Mouse (Mus musculus) limb, embryonic 11.5 days (tissue): ENCODE measurements around the gene Golt1b. TPM values are rescaled to one million over a fixed set of nuclear protein-coding genes. Genes with fewer than 3 reads are reported as not detected.

ENCODE experiments used
- ATAC-seq: fragments of 200-750 bp; cut with Nextera tagmentation; 2 replicates; pipeline ENCODE4 v1.8.0; 2017; ENCODE audit warnings: low read depth; ENCODE audit not compliant: insufficient number of reproducible peaks, low FRiP score, low TSS enrichment
- DNase-seq: peaks from one replicate; pipeline ENCODE4 v3.0.0-alpha.2; 2015; ENCODE audit warnings: low spot score
- H3K27ac ChIP-seq: fragments of 300-500 bp; sonication (generic); replicated peaks from 2 replicates; pipeline ENCODE4 v1.5.1; 2014; ENCODE audit warnings: low read depth, mild to moderate bottlenecking, low read length
- H3K27me3 ChIP-seq: fragments of 300-500 bp; sonication (generic); 2 replicates; pipeline ENCODE4 v1.6.1; 2014; ENCODE audit warnings: mild to moderate bottlenecking, low read length, mixed read lengths; ENCODE audit not compliant: control insufficient read depth, insufficient read depth
- H3K36me3 ChIP-seq: fragments of 300-500 bp; sonication (generic); 2 replicates; pipeline ENCODE4 v1.6.1; 2014; ENCODE audit warnings: mild to moderate bottlenecking, low read length, moderate library complexity, mixed read lengths; ENCODE audit not compliant: control insufficient read depth, insufficient read depth
- H3K4me1 ChIP-seq: fragments of 300-500 bp; sonication (generic); 2 replicates; pipeline ENCODE4 v1.6.1; 2014; ENCODE audit warnings: low read length, mixed read lengths; ENCODE audit not compliant: control insufficient read depth, insufficient read depth
- H3K4me2 ChIP-seq: fragments of 300-500 bp; sonication (generic); 2 replicates; pipeline ENCODE4 v1.6.1; 2014; ENCODE audit warnings: low read depth, mild to moderate bottlenecking, moderate library complexity; ENCODE audit not compliant: severe bottlenecking
- H3K4me3 ChIP-seq: fragments of 300-500 bp; sonication (generic); 2 replicates; pipeline ENCODE4 v1.5.1; 2014; ENCODE audit warnings: low read depth, low read length
- H3K9ac ChIP-seq: fragments of 300-500 bp; sonication (generic); 2 replicates; pipeline ENCODE4 v1.6.1; 2014; ENCODE audit warnings: mild to moderate bottlenecking, low read length
- H3K9me3 ChIP-seq: fragments of 300-500 bp; sonication (generic); 2 replicates; pipeline ENCODE4 v1.6.1; 2016; ENCODE audit warnings: low read length; ENCODE audit not compliant: control insufficient read depth
- WGBS: fragments of 180-500 bp; shearing (Covaris S2); extraction: QIAGEN DNeasy Blood & Tissue Kit; methylation state at CpG from one replicate; pipeline ENCODE4 v1.1.7; 2014; 5-methylcytosine and 5-hydroxymethylcytosine counted together
- polyA plus RNA-seq: library from polyadenylated mRNA; unstranded; fragments of >200 nt; fragmentation: Nextera tagmentation; extraction: Ambion mirVana; gene quantifications from 2 replicates; pipeline ENCODE4 v1.2.1, GENCODE M21; 2014

Gene Golt1b
- polyA plus RNA-seq, 1 experiment from 2014 or later, result 130 TPM

DNA sequence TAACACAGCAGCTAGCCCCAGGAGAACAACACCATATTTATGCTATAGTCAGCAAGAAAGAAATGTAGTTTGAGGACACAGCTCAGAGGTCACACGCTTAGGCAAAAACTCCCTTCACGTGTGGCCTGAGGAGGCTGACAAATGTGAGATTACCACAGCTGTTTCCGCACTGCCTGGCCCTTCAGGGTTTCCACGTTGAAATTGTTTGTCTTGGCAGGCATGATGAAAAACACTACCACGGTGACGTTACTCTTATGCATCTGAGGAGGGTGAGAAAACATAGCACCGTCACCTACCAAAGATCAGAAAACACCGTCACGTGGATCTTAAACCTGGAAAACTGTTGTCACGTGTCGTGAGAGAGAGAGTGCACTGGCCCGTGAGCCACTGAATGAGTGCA, 64.4 kb downstream of the Golt1b start:
- Histone ChIP-seq H3K9me3 (no peaks in the 10 kb centered on the region), H3K27me3 (no peaks in the 10 kb centered on the region), H3K4me3 (no peak overlapping the region), H3K27ac (no peak overlapping the region), H3K9ac (no peak overlapping the region), H3K36me3 (no peaks in the 10 kb centered on the region), H3K4me2 (no peak overlapping the region), H3K4me1 (no peaks in the 10 kb centered on the region)
- WGBS, result 80% methylated on average over 12 of the region's 12 CpGs
- DNase-seq (no peak), ATAC-seq (no peak)

GRCm38 (mm10) chr6:142453311-142453710, 66.3 kb downstream of the Golt1b start:
- no peak overlapping the region for H3K4me2 ChIP-seq
- H3K4me1 ChIP-seq, result no peaks in the 10 kb centered on the region
- no peak overlapping the region for H3K9ac ChIP-seq
- H3K27ac ChIP-seq, result no peak overlapping the region
- no peak overlapping the region for H3K4me3 ChIP-seq
- ATAC-seq (no peak), DNase-seq (no peak)
- WGBS, result 77% methylated on average over 2 of the region's 2 CpGs
- H3K36me3 ChIP-seq, result no peaks in the 10 kb centered on the region
- H3K9me3 ChIP-seq, result no peaks in the 10 kb centered on the region
- no peaks in the 10 kb centered on the region for H3K27me3 ChIP-seq

Other genes starting within 250 kb of the Golt1b start
- not detected in 2 replicates for gene Slco1a6, start 178.7 kb upstream of the Golt1b start, polyA plus RNA-seq
- gene Iapp, start 88.8 kb upstream of the Golt1b start, polyA plus RNA-seq, result not detected in 2 replicates
- gene Slco1a5, start 64.2 kb upstream of the Golt1b start, polyA plus RNA-seq, result not detected in 2 replicates
- gene Pyroxd1, start 41.6 kb upstream of the Golt1b start, polyA plus RNA-seq, result 16.0 and 16.3 TPM in 2 replicates
- 32.0 and 32.3 TPM in 2 replicates for gene Recql, start 134 bp upstream of the Golt1b start, polyA plus RNA-seq
- gene Spx, start 26.2 kb downstream of the Golt1b start, polyA plus RNA-seq, result 0.52 and 0.65 TPM in 2 replicates
- not detected in 2 replicates for gene Gys2, start 85.9 kb downstream of the Golt1b start, polyA plus RNA-seq
- gene Ldhb, start 120.7 kb downstream of the Golt1b start, polyA plus RNA-seq, result 521 and 564 TPM in 2 replicates
- gene Kcnj8, start 184.4 kb downstream of the Golt1b start, polyA plus RNA-seq, result 0.13 and 0.19 TPM in 2 replicates